Mouse (Mus musculus): Measurements from ENCODE around the gene Yipf1. TPM values are rescaled to one million over a fixed set of nuclear protein-coding genes. Genes with fewer than 3 reads are reported as not detected.

Yipf1 gene
- total RNA-seq (2023) = 37.3 TPM

DNA sequence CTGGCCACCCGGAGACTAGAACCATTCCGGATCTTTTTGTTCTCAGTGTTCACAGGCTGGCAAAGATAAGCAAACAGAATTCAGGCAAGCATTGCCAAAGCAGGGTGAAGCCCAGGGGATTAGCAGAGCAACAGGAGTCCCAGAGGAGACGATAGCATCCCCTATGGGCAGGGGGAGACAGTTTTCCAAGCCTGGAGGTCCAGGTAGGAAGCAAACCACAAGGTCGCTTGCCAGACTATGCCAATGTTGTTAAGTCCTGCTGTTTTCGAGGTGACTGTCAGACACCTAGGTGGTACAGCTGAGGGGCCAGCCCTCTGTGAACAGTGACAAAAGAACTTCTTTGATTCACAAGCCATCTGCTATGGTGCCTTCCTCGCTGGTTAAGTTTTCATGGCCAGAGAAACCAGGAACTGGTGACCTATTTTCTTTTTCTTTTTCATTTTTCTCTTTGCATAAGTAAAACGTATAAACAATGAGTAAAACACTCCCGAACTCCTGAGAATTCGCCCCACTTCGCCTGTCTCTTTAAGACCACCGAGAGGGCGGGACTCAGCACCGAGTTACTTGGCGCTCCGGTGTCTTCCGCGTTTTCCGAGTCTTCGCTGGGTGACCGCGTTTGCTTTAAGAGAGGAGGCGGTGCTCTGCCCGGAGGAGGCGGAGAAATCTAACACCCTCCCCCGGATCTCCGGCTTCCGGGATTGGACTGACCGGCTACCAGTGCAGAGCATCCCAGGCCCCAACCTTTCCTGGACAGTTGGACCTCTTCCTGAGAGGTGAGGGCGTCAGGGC, at the start of gene Yipf1:
Gene Yipf1 (plus strand): TSS at position 674 of the 789 bp plus-strand sequence.

DNA sequence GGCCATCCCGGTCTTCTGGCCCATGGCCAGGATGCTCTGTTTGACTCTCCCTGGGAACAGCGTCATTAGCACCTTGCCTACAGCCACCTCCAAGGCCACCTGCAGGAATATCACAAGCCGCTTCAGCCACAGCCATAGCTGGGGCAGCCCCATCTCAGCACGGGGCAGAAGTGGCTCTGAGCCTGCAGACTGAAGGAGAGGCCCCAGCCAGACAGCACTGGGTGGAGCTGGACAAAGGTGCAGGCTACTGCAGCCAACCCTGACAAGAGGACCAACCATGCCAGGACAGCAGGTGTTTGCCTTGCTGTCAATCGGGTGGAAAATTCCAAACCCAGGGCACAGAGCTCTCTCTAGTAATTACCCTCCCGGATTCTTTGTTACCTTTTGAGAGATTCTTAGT, 7.2 kb upstream of the Yipf1 start, which contains the start of gene Dio1:
Gene Dio1 (minus strand): TSS at position 204 of the 400 bp plus-strand sequence.

GRCm38 (mm10) chr4:107367567-107368314, 53.6 kb downstream of the Yipf1 start, which contains the start of gene Ndc1:
Ndc1 (plus strand) TSS chr4:107367784.

Other genes with a start within 250 kb of the Yipf1 start
- gene Mrpl37, start 247.5 kb upstream of the Yipf1 start, total RNA-seq (2023) = 71.0 TPM
- gene Cyb5rl, start 247.4 kb upstream of the Yipf1 start, total RNA-seq (2023) = 13.8 TPM
- not detected for gene Cdcp2, start 217.5 kb upstream of the Yipf1 start, total RNA-seq (2023)
- gene Tmem59, start 136.0 kb upstream of the Yipf1 start, total RNA-seq (2023) = 120 TPM
- gene Tceanc2, start 135.2 kb upstream of the Yipf1 start, total RNA-seq (2023) = 38.0 TPM
- 0.53 TPM for gene Ldlrad1, start 105.2 kb upstream of the Yipf1 start, total RNA-seq (2023)
- gene Lrrc42, start 60.8 kb upstream of the Yipf1 start, total RNA-seq (2023) = 43.9 TPM
- 24.9 TPM for gene Hspb11, start 60.8 kb upstream of the Yipf1 start, total RNA-seq (2023)
- not detected for gene Dio1, start 7.2 kb upstream of the Yipf1 start, total RNA-seq (2023)
- gene Ndc1, start 53.4 kb downstream of the Yipf1 start, total RNA-seq (2023) = 9.5 TPM
- 1.2 TPM for gene Glis1, start 120.2 kb downstream of the Yipf1 start, total RNA-seq (2023)